Mouse (Mus musculus): ENCODE measurements around the gene Diras2. TPM values are rescaled to one million over a fixed set of nuclear protein-coding genes. Genes with fewer than 3 reads are reported as not detected.

Gene Diras2
- polyA plus RNA-seq, 1 experiment from 2014 or later, result 0.61 TPM

DNA sequence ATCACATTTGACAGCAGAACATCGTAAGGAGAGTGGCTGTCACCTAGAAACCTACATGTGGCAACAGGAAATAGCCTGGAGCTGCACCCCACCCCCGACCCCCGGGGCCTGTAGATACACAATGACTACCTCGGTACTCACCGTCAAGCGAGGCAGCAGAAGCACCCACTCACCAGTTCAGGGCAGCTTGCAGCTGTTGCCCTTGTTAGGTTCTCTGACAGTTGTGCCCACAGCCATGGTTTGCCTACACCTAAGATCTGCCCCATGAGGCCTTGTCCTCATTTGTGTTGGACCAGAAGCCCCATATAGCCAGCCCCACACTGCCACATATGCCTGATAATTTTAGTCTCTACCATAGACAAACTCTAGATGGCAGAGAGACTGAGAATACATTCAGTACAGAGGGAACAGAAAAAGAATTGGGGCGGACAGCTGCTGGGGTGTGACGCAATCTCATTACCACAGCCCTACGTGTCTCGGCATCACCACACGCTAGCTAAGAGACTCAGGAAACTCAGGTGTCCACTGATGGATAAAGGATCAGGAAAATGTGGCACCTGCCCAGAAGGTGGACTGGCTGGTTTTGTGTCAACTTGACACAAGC lies 54.0 kb downstream of the Diras2 start:
- H3K4me1 ChIP-seq (replicated peaks; ENCODE audit: control insufficient read depth, insufficient read depth, low read length), result no peaks in the 10 kb centered on the region
- H3K9me3 ChIP-seq (ENCODE audit: control insufficient read depth), result no peaks in the 10 kb centered on the region
- H3K4me3 ChIP-seq (ENCODE audit: low read depth, low read length), result no peak overlapping the region
- H3K36me3 ChIP-seq (ENCODE audit: control insufficient read depth, insufficient read depth), result no peaks in the 10 kb centered on the region
- H3K27me3 ChIP-seq (replicated peaks; ENCODE audit: control insufficient read depth, insufficient read depth, low read length), result no peaks in the 10 kb centered on the region
- ATAC-seq, result no peak
- WGBS, result 82% methylated on average over 11 of the region's 11 CpGs
- no peak overlapping the region for H3K9ac ChIP-seq (ENCODE audit: low read depth, low read length)
- no peak overlapping the region for H3K27ac ChIP-seq (ENCODE audit: low read depth, low read length)
- no peak for TF ChIP-seq CTCF (IDR thresholded peaks at IDR 0.05; ENCODE audit: low read depth)
- H3K4me2 ChIP-seq (replicated peaks; ENCODE audit: low read depth), result no peak overlapping the region

DNA sequence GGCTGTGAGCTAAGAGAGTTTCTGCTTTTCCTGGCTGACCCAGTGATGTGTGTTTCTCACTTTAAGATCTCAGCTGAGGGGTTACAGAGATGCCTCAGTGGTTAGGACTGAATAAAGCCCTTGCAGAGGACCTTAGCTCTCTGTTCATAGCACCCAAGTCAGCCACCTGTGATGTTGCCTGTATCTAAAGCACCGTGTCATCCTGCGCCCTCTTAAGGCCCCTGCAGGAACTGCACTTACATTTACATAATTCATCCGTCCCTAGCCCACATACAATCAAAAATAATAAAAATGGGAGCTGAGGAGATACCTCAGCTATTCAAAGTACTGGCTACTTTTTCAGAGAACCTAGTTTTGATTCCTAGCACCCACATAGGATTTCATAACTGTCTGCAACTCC lies 54.9 kb downstream of the Diras2 start:
- WGBS, result 56% methylated on average over 3 of the region's 3 CpGs
- peak; percentile 65 for TF ChIP-seq CTCF (IDR thresholded peaks at IDR 0.05; ENCODE audit: low read depth)
- Histone ChIP-seq H3K4me1 (replicated peaks; ENCODE audit: control insufficient read depth, insufficient read depth, low read length) (no peaks in the 10 kb centered on the region), H3K27me3 (replicated peaks; ENCODE audit: control insufficient read depth, insufficient read depth, low read length) (0 out of 2 replicates have a peak, but pooled peaks cover 1% of the 10 kb centered on the region), H3K9ac (ENCODE audit: low read depth, low read length) (no peak overlapping the region), H3K4me3 (ENCODE audit: low read depth, low read length) (no peak overlapping the region), H3K36me3 (ENCODE audit: control insufficient read depth, insufficient read depth) (no peaks in the 10 kb centered on the region), H3K4me2 (replicated peaks; ENCODE audit: low read depth) (no peak overlapping the region), H3K9me3 (ENCODE audit: control insufficient read depth) (no peaks in the 10 kb centered on the region), H3K27ac (ENCODE audit: low read depth, low read length) (no peak overlapping the region)
- ATAC-seq, result no peak

DNA sequence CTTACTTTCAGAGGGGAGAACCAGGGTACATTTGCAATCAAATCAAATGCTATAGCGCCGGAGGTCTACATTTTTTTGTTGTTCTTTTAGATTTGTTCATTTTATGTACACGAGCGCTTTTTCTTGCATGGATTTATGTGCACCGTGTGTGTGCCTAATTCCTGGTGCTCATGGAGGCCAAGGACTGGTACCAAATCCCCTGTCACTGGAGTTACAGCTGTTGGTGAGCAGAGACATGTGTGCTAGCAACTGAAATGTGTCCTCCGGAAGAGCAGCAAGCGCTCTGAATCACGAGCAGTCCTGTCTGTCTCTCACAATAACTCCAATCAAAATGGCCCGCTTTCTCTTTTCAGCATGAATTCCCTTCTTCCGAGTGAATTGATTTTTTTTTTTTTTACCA lies 55.8 kb downstream of the Diras2 start:
- H3K4me3 ChIP-seq (ENCODE audit: low read depth, low read length), result no peak overlapping the region
- no peak overlapping the region for H3K4me2 ChIP-seq (replicated peaks; ENCODE audit: low read depth)
- ATAC-seq, result no peak
- no peaks in the 10 kb centered on the region for H3K4me1 ChIP-seq (replicated peaks; ENCODE audit: control insufficient read depth, insufficient read depth, low read length)
- no peak for TF ChIP-seq CTCF (IDR thresholded peaks at IDR 0.05; ENCODE audit: low read depth)
- H3K9me3 ChIP-seq (ENCODE audit: control insufficient read depth), result no peaks in the 10 kb centered on the region
- 90% methylated on average over 10 of the region's 10 CpGs for WGBS
- H3K36me3 ChIP-seq (ENCODE audit: control insufficient read depth, insufficient read depth), result no peaks in the 10 kb centered on the region
- no peak overlapping the region for H3K9ac ChIP-seq (ENCODE audit: low read depth, low read length)
- 0 out of 2 replicates have a peak, but pooled peaks cover 3% of the 10 kb centered on the region for H3K27me3 ChIP-seq (replicated peaks; ENCODE audit: control insufficient read depth, insufficient read depth, low read length)
- H3K27ac ChIP-seq (ENCODE audit: low read depth, low read length), result no peak overlapping the region

DNA sequence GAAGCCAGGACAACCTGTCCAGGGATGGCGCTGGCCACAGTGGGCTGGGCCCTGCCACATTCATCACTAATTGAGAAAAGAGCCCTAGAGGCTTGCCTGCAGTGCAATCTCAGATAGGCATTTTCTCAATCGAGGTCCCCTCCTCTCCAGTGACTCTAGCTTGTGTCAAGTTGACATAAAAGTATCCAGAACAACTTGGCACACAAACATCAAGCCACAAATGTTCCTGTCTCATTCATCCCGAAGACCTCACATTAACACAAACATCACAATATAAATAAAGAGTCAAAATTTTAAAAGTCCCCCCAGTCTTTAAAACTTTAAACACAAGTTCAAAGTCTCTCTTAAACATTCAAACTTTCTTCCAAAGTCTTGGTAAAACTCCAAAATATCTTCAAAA lies 56.3 kb downstream of the Diras2 start:
- Histone ChIP-seq H3K9me3 (ENCODE audit: control insufficient read depth) (no peaks in the 10 kb centered on the region), H3K4me2 (replicated peaks; ENCODE audit: low read depth) (no peak overlapping the region), H3K4me3 (ENCODE audit: low read depth, low read length) (no peak overlapping the region), H3K27ac (ENCODE audit: low read depth, low read length) (no peak overlapping the region), H3K4me1 (replicated peaks; ENCODE audit: control insufficient read depth, insufficient read depth, low read length) (no peaks in the 10 kb centered on the region), H3K36me3 (ENCODE audit: control insufficient read depth, insufficient read depth) (no peaks in the 10 kb centered on the region), H3K27me3 (replicated peaks; ENCODE audit: control insufficient read depth, insufficient read depth, low read length) (0 out of 2 replicates have a peak, but pooled peaks cover 3% of the 10 kb centered on the region), H3K9ac (ENCODE audit: low read depth, low read length) (no peak overlapping the region)
- no peak for TF ChIP-seq CTCF (IDR thresholded peaks at IDR 0.05; ENCODE audit: low read depth)
- no peak for ATAC-seq
- WGBS, result 81% methylated on average over 3 of the region's 3 CpGs

DNA sequence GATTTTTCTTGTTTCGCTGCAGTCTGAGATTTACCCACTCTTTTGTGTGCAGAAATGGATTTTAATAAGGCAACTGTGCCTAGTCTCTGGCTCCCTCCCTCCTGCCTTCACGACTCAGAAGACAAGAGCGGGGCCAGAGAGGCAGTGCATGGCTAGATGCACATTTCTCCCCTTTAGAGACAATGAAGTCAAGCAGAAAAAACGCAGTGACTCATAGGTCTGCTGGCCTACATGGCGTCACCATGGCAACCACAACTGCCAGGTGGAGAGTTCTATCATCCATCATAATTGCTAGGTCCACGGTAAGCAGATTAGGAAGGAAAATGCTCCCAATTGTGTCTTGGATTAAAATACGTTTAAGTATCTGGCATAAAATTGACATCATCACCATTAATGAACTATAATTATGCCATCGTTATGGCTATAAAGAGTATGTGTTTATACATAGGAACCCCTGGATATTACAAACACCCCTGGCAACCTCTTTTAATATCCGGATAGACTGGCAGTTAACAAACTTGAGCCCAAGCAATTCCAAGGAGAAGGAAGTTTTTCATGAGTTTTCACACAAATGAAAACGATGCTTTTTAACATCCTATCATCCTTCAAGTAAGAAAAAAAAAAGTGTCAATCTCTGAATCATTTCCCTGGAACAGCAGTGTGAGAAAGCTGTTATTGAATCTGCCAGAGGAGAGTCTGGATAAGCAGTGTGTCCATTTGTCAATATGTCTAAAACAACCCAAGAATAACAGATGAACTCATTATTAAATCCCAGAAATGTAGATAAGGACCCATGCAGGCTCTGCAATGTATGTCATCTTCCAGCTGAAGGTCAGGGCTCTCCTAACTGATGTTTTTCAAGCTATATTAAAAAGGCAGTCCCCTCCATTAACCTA lies 61.0 kb downstream of the Diras2 start:
- 43% methylated on average over 10 of the region's 10 CpGs for WGBS
- Histone ChIP-seq H3K4me2 (replicated peaks; ENCODE audit: low read depth) (no peak overlapping the region), H3K9ac (ENCODE audit: low read depth, low read length) (no peak overlapping the region), H3K27me3 (replicated peaks; ENCODE audit: control insufficient read depth, insufficient read depth, low read length) (0 out of 2 replicates have a peak, but pooled peaks cover 3% of the 10 kb centered on the region), H3K36me3 (ENCODE audit: control insufficient read depth, insufficient read depth) (no peaks in the 10 kb centered on the region), H3K9me3 (ENCODE audit: control insufficient read depth) (no peaks in the 10 kb centered on the region), H3K4me3 (ENCODE audit: low read depth, low read length) (no peak overlapping the region), H3K4me1 (replicated peaks; ENCODE audit: control insufficient read depth, insufficient read depth, low read length) (no peaks in the 10 kb centered on the region), H3K27ac (ENCODE audit: low read depth, low read length) (no peak overlapping the region)
- no peak for TF ChIP-seq CTCF (IDR thresholded peaks at IDR 0.05; ENCODE audit: low read depth)
- no peak for ATAC-seq

DNA sequence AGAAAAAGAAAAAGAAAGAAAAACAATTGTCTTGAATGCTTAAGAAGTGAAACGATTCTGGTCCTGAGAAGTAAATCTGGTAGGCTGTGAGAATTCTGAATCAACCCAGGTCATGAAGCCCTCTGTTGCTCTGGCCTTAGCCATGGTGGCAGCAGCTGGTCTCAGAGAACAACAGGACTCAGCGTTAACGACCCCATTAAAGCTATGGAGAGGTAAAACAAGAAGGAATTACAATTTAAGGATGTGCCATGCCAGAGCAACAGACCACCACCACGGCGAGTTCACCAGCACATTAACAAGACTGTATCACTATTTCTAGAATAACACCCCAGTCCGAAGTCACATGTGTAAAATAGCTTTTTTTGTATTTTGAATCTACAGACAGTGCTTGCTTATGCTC lies 65.9 kb downstream of the Diras2 start:
- no peak overlapping the region for H3K4me3 ChIP-seq (ENCODE audit: low read depth, low read length)
- no peaks in the 10 kb centered on the region for H3K27me3 ChIP-seq (replicated peaks; ENCODE audit: control insufficient read depth, insufficient read depth, low read length)
- H3K9ac ChIP-seq (ENCODE audit: low read depth, low read length), result no peak overlapping the region
- no peaks in the 10 kb centered on the region for H3K4me1 ChIP-seq (replicated peaks; ENCODE audit: control insufficient read depth, insufficient read depth, low read length)
- H3K4me2 ChIP-seq (replicated peaks; ENCODE audit: low read depth), result no peak overlapping the region
- H3K27ac ChIP-seq (ENCODE audit: low read depth, low read length), result no peak overlapping the region
- TF ChIP-seq CTCF (IDR thresholded peaks at IDR 0.05; ENCODE audit: low read depth), result no peak
- H3K9me3 ChIP-seq (ENCODE audit: control insufficient read depth), result no peaks in the 10 kb centered on the region
- no peaks in the 10 kb centered on the region for H3K36me3 ChIP-seq (ENCODE audit: control insufficient read depth, insufficient read depth)
- no peak for ATAC-seq
- 77% methylated on average over 6 of the region's 6 CpGs for WGBS
